Mouse (Mus musculus): ENCODE data around the gene Gpr101. TPM values are rescaled to one million over a fixed set of nuclear protein-coding genes. Genes with fewer than 3 reads are reported as not detected.

Gpr101 gene
- total RNA-seq (2015; ENCODE audit: low replicate concordance), result not detected in 2 replicates
- not detected in 2 replicates for total RNA-seq (2017; ENCODE audit: low replicate concordance)

- ATAC-seq (replicated peaks; ENCODE audit: low FRiP score, poor library complexity, severe bottlenecking), result no peak
Measured at GRCm38 (mm10) chrX:57503634-57504033, at the start of gene Gpr101. Gene Gpr101, minus strand, starts transcription at chrX:57503757.

DNA sequence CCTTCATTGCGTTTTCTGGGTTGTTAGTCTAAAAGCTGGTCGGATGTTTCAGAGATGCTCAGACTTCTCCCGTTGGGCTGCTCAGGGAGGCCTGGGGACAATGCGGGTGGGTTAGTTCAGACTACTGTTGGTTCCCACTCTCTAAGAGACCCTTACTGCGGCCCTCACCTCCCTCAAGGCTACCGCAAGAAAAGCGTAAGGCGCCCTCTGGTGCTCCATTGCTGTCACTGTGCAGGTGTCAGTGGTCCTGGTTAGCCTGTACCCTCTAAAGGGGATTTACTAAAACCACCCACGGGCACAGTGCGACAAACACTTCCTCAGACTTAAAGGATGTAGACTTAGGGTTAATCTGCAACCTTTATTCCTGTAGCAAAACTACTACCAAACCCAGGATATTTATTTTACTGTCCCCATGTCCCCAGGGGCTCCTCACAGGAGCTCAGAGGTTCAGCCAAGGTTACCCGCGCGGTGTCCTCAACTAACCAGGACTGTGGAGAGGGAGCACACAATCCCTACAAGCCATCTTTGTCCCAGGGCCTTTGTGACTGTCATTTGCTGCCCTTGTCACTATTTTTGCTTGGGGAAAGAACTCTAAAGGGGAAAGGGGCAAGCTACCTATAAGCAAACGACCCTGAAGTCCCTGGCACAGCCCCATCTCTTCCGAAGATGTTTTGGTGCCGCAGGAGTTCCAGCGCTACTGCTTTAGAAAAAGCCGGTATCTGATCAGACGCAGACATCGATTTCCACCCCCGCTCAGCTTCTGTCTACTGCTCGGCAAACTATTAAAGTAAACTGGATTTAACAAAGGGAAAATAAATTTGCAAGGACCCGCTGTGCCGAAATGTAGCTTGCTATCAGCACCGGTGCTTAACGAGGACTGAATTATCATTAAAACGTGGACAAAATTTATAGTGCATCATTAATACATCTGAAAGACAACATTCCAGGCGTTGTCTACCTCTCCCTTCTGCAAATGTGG lies 17.8 kb upstream of the Gpr101 start:
- no peak for ATAC-seq (replicated peaks; ENCODE audit: low FRiP score, poor library complexity, severe bottlenecking)

DNA sequence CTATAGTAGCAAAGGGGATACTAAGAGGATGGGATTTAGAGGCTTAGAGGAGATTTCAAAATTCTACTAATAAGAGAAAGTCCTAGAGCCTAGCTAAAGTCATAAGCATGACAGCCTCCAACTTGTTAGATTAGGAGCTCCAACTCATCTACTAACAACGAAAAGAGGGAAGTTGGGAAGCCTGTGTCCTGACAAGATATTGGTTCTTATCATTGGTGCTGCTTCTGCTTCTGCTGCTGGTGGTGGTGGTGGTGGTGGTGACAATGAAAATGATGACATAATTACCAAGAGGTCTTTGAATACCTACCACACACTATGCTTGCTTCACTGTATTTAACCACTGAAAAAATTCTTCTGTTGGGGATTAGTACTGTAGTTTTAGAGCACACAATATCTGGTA lies 2.7 kb upstream of the Gpr101 start:
- ATAC-seq (replicated peaks; ENCODE audit: low FRiP score, poor library complexity, severe bottlenecking), result no peak

Other genes with a start within 250 kb of the Gpr101 start
- 47.8 and 56.2 TPM in 2 replicates for gene Arhgef6, start 165.0 kb downstream of the Gpr101 start, total RNA-seq (2015; ENCODE audit: low replicate concordance)
- 25.8 and 37.2 TPM in 2 replicates for gene Arhgef6, start 165.0 kb downstream of the Gpr101 start, total RNA-seq (2017; ENCODE audit: low replicate concordance)
- 13.4 and 13.8 TPM in 2 replicates for gene Rbmx, start 110.7 kb downstream of the Gpr101 start, total RNA-seq (2015; ENCODE audit: low replicate concordance)
- gene Rbmx, start 110.7 kb downstream of the Gpr101 start, total RNA-seq (2017; ENCODE audit: low replicate concordance), result 15.5 and 18.6 TPM in 2 replicates
- gene Gm364, start 94.6 kb downstream of the Gpr101 start, total RNA-seq (2015; ENCODE audit: low replicate concordance), result not detected in 2 replicates
- not detected in 2 replicates for gene Gm364, start 94.6 kb downstream of the Gpr101 start, total RNA-seq (2017; ENCODE audit: low replicate concordance)